Mouse (Mus musculus) ES-E14 (cell line): Measurements from ENCODE around the gene Zpbp. TPM values are rescaled to one million over a fixed set of nuclear protein-coding genes. Genes with fewer than 3 reads are reported as not detected.

Experiments used
- DNase-seq: peaks from one replicate; pipeline ENCODE4 v3.0.0-alpha.2; 2013; ENCODE audit warnings: low read depth, low spot score
- H3K27ac ChIP-seq: 2 replicates; pipeline ENCODE4 v1.5.1; 2012; ENCODE audit warnings: low read depth, mild to moderate bottlenecking, low read length, moderate library complexity, mixed read lengths; ENCODE audit not compliant: poor library complexity, insufficient read depth, severe bottlenecking
- H3K36me3 ChIP-seq: 2 replicates; pipeline ENCODE4 v1.6.1; 2012; ENCODE audit warnings: mild to moderate bottlenecking, low read length, moderate library complexity, mixed read lengths; ENCODE audit not compliant: control insufficient read depth, poor library complexity, insufficient read depth, severe bottlenecking
- H3K4me1 ChIP-seq, 2 experiments: fragments of 150-350 bp in 1 of 2; sonication (generic) in 1 of 2; 2 replicates each; pipeline ENCODE4 v1.6.1; 2012; ENCODE audit warnings: low read length in 2 of 2, mild to moderate bottlenecking in 1 of 2, mixed read lengths in 1 of 2; ENCODE audit not compliant: control insufficient read depth in 2 of 2, insufficient read depth in 2 of 2, poor library complexity in 1 of 2
- H3K4me3 ChIP-seq, 2 experiments: fragments of 150-350 bp in 1 of 2; sonication (generic) in 1 of 2; 2 replicates each; pipeline ENCODE4 v1.5.1; 2012; ENCODE audit warnings: low read length in 2 of 2, low read depth in 1 of 2, mild to moderate bottlenecking in 1 of 2, mixed read lengths in 1 of 2; ENCODE audit not compliant: insufficient read depth in 1 of 2, poor library complexity in 1 of 2, severe bottlenecking in 1 of 2
- H3K9ac ChIP-seq: 2 replicates; pipeline ENCODE4 v1.6.1; 2012; ENCODE audit warnings: low read depth, mild to moderate bottlenecking, low read length, mixed read lengths; ENCODE audit not compliant: poor library complexity, insufficient read depth, severe bottlenecking
- H3K9me3 ChIP-seq: fragments of 150-350 bp; sonication (generic); 2 replicates; pipeline ENCODE4 v1.6.1; 2012; ENCODE audit warnings: low read depth, mild to moderate bottlenecking, low read length; ENCODE audit not compliant: control insufficient read depth, insufficient read depth
- CHD2 ChIP-seq: IDR thresholded peaks from 2 replicates; pipeline ENCODE4 v1.6.1; 2014; ENCODE audit warnings: mild to moderate bottlenecking, low read depth, low read length, inconsistent platforms
- HCFC1 ChIP-seq: IDR thresholded peaks from 2 replicates; pipeline ENCODE4 v1.6.1; 2012; ENCODE audit warnings: low read length, inconsistent platforms, borderline replicate concordance; ENCODE audit not compliant: insufficient read depth
- MAFK ChIP-seq: IDR thresholded peaks from 2 replicates; pipeline ENCODE4 v1.6.1; 2014; ENCODE audit warnings: mild to moderate bottlenecking, low read depth, low read length, inconsistent platforms; ENCODE audit not compliant: insufficient read depth
- ZC3H11A ChIP-seq: IDR thresholded peaks from 2 replicates; pipeline ENCODE4 v1.6.1; 2012; ENCODE audit warnings: low read depth, mild to moderate bottlenecking, inconsistent platforms, low read length, borderline replicate concordance
- ZNF384 ChIP-seq: IDR thresholded peaks from 2 replicates; pipeline ENCODE4 v1.6.1; 2012; ENCODE audit warnings: low read depth, low read length, inconsistent platforms
- in situ Hi-C, 2 experiments: fragments of 600-800 bp; cut with MboI; formaldehyde crosslinking; loops; one replicate each; pipeline ENCODE4 v1.15.1; 2025; ENCODE audit warnings: low sequenced_read_pairs in 2 of 2, inconsistent platforms in 1 of 2; ENCODE audit not compliant: unreplicated experiment in 2 of 2
- total RNA-seq: library from RNA; depleted of rRNA; stranded (reverse); fragments of 300-350 nt; gene quantifications from 2 replicates; pipeline ENCODE4 v1.2.3, GENCODE M21; 2012; rRNA removed

The Zpbp gene
- 0.22 and 0.37 TPM in 2 replicates for total RNA-seq

GRCm38 (mm10) chr11:11461635-11462560 is at the start of gene Zpbp, which contains the start of gene Spata48:
Gene Zpbp (minus strand): TSS chr11:11462408.
Gene Spata48 (plus strand): TSS chr11:11462094.
- in situ Hi-C loops, result loop anchor here in 1 of 2 experiments (25.0 kb wide), 1 partner anchor 1075 kb away; no protein-coding TSS in a partner anchor
- Histone ChIP-seq H3K4me1 (no peaks in the 10 kb centered on the region), H3K9me3 (no peaks in the 10 kb centered on the region), H3K4me3 (peak within 1 kb of the TSS; percentile 68 to 78), H3K9ac (peak within 1 kb of the TSS; percentile 79), H3K36me3 (no peaks in the 10 kb centered on the region), H3K27ac (no peak within 1 kb of the TSS; the same call in 1 of the 2 replicates)
- DNase-seq, result peak; percentile 88
- TF ChIP-seq ZC3H11A (peak; percentile 61; the same call in 1 of the 2 replicates), ZNF384 (no peak), HCFC1 (peak; percentile 80), MAFK (no peak), CHD2 (peak; percentile 75)

GRCm38 (mm10) chr11:11509413-11509812 is 47.2 kb upstream of the Zpbp start:
- no peak for TF ChIP-seq ZC3H11A
- H3K4me1 ChIP-seq, result no peaks in the 10 kb centered on the region
- no peaks in the 10 kb centered on the region for H3K36me3 ChIP-seq
- no peak overlapping the region for H3K9ac ChIP-seq
- no peak overlapping the region for H3K27ac ChIP-seq
- H3K9me3 ChIP-seq, result no peaks in the 10 kb centered on the region
- no peak overlapping the region for H3K4me3 ChIP-seq
- no peak for DNase-seq
- in situ Hi-C loops, result no loop called here

DNA sequence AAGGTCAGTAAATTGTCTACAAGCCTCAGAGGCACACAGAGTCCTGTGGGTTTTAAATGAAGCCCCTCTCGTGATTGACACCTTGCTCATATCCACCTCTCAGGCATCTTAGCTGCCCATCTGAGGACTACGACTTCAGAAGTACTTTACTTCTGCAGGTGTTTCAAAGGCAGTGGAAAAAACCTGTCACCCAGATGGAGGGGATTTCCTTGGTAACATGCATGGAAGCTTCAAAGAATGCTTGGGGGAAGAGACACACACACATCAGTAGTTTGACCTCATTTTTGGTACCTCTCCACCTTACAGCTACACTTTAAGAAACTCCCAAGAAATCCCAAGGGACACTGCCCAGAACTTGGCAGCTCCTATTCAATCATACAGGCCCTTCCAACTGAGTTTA is 44.0 kb upstream of the Zpbp start:
- no peak for TF ChIP-seq MAFK
- no peak for TF ChIP-seq ZNF384
- no peaks in the 10 kb centered on the region for H3K4me1 ChIP-seq
- H3K27ac ChIP-seq, result no peak overlapping the region
- H3K9ac ChIP-seq, result no peak overlapping the region
- H3K36me3 ChIP-seq, result no peaks in the 10 kb centered on the region
- no peak overlapping the region for H3K4me3 ChIP-seq
- no peaks in the 10 kb centered on the region for H3K9me3 ChIP-seq
- in situ Hi-C loops, result no loop called here
- DNase-seq, result no peak

- no peaks in the 10 kb centered on the region for H3K4me1 ChIP-seq
- H3K9ac ChIP-seq, result no peak overlapping the region
- H3K36me3 ChIP-seq, result no peaks in the 10 kb centered on the region
- in situ Hi-C loops, result no loop called here
- H3K9me3 ChIP-seq, result no peaks in the 10 kb centered on the region
- H3K27ac ChIP-seq, result no peak overlapping the region
- no peak overlapping the region for H3K4me3 ChIP-seq
- DNase-seq, result peak; percentile 30
- peak; percentile 40; the same call in 1 of the 2 replicates for TF ChIP-seq ZC3H11A
- TF ChIP-seq HCFC1, result no peak
Observed at GRCm38 (mm10) chr11:11499944-11500343, 37.7 kb upstream of the Zpbp start.

GRCm38 (mm10) chr11:11495697-11496096 is 33.5 kb upstream of the Zpbp start:
- in situ Hi-C loops, result no loop called here
- H3K36me3 ChIP-seq, result no peaks in the 10 kb centered on the region
- no peaks in the 10 kb centered on the region for H3K9me3 ChIP-seq
- no peak overlapping the region for H3K27ac ChIP-seq
- no peak for DNase-seq
- H3K4me1 ChIP-seq, result peaks cover 1 to 2% of the 10 kb centered on the region in 2 experiments; a peak in 1 of 4 replicates
- TF ChIP-seq ZNF384, result no peak
- no peak for TF ChIP-seq ZC3H11A
- no peak for TF ChIP-seq HCFC1
- no peak for TF ChIP-seq CHD2
- TF ChIP-seq MAFK, result no peak
- no peak overlapping the region for H3K4me3 ChIP-seq
- no peak overlapping the region for H3K9ac ChIP-seq
